Mouse (Mus musculus) brain, embryonic 14.5 days (tissue): ENCODE data around the gene Mpped1. TPM values are rescaled to one million over a fixed set of nuclear protein-coding genes. Genes with fewer than 3 reads are reported as not detected.
A peak's percentile ranks its signal among the peaks of the same experiment; 100 is the strongest.

Source experiments
- DNase-seq: peaks from one replicate; pipeline ENCODE4 v3.0.0-alpha.2; 2011; ENCODE audit warnings: low read depth
- CTCF ChIP-seq: fragments of 200-500 bp; IDR thresholded peaks from 2 replicates; pipeline ENCODE4 v1.5.1; 2012; ENCODE audit warnings: inconsistent platforms, mild to moderate bottlenecking, moderate library complexity, borderline replicate concordance; ENCODE audit not compliant: insufficient read depth, insufficient read length; ENCODE audit errors: extremely low read depth
- POLR2A ChIP-seq: fragments of 200-500 bp; IDR thresholded peaks from 2 replicates; pipeline ENCODE4 v1.6.1; 2012; ENCODE audit warnings: mild to moderate bottlenecking, inconsistent platforms, borderline replicate concordance; ENCODE audit not compliant: poor library complexity, insufficient read depth, insufficient read length, severe bottlenecking; ENCODE audit errors: extremely low read depth
- polyA plus RNA-seq: library from polyadenylated mRNA; depleted of rRNA; stranded (reverse); fragments of >200 nt; gene quantifications from 2 replicates; pipeline ENCODE4 v1.2.3, GENCODE M21; 2012

Gene Mpped1
- polyA plus RNA-seq, 1 experiment, result 51.5 TPM

- DNase-seq, result peak; percentile 85
- TF ChIP-seq POLR2A, result no peak
- TF ChIP-seq CTCF, result no peak
Measured at GRCm38 (mm10) chr15:83848193-83848592, 68.9 kb downstream of the Mpped1 start.

DNA sequence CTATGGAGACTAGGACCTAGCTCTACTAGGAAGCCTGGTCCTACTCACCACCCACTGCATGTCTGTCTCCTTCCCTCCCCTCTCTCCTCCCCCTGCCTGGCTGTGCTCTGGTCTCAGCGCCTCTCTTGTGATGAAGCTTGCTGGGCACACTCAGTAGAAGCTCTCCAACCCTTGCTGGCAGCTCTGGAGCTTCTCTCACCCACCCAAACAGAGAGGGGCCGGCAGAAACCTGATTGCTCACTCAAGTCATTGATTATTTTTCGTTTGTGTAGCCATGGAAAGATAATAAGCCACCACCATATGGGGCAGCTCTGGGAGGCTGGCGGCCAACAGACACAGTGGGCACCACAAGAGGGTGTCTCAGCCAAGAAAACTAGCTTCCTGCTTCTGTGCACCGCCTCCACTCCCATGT lies 74.1 kb downstream of the Mpped1 start:
- peak; percentile 46 for DNase-seq
- TF ChIP-seq POLR2A (no peak), CTCF (no peak)

GRCm38 (mm10) chr15:83857129-83857528 lies 77.9 kb downstream of the Mpped1 start:
- TF ChIP-seq CTCF, result peak; percentile 90
- TF ChIP-seq POLR2A, result no peak
- DNase-seq, result peak; percentile 58

- TF ChIP-seq CTCF (no peak), POLR2A (no peak)
- no peak for DNase-seq
Measured at GRCm38 (mm10) chr15:83865626-83866025, 86.4 kb downstream of the Mpped1 start.

- TF ChIP-seq POLR2A (no peak), CTCF (no peak)
- DNase-seq, result no peak
Measured at GRCm38 (mm10) chr15:83870936-83871335, 91.7 kb downstream of the Mpped1 start.

DNA sequence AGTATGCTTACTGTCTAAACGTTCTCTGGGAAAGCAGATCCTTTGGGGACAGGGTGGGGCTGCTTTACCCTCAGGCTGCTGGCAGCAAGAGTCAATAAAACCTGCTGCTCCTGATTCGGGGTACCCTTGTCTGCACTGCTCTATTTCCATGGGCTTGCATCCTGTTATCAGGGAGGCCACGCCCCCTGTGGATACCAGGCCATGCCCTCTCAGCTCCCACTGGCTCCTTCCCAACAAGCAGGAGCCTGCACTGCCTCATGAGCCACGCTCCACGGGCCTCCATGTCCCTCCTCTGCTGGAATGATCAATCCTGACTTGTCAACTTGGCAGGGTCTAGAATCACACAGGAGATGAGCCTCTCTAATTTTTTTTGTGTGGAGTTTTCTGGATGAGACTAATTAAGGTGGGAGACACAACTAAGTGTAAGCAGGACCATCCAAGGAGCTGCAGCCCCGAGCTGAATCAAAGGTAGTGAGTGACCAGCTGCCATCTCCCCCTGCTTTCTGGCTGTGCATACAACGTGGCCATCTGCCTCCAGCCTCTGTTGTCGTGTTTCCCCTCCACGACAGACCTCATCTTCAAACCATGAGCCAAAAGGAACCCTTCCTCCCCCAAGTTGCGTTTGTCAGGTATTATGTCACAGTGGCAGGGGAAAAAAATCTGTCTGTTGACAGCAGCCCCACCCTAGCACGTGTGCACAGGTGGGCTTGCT lies 98.0 kb downstream of the Mpped1 start:
- DNase-seq, result no peak
- no peak for TF ChIP-seq POLR2A
- TF ChIP-seq CTCF, result no peak

DNA sequence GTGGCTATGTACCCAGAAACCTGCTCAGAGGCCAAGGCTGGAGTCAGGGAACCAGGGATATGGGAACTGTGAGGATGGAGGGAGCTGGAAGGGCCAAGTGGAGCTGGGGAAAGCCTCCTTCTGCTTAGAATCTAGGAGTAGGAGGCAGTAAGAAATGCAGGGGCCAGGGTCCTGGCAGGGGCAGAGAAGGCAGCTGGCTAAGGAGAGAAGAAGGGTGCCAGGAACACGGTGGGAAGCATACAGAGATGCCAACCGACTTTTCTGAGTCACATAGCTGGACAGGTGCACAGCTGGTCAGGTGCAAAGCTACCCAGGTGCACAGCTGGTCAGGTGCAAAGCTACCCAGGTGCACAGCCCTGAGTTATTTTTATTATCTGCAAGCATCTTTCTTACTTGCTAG lies 98.6 kb downstream of the Mpped1 start:
- TF ChIP-seq POLR2A, result no peak
- no peak for TF ChIP-seq CTCF
- DNase-seq, result no peak

DNA sequence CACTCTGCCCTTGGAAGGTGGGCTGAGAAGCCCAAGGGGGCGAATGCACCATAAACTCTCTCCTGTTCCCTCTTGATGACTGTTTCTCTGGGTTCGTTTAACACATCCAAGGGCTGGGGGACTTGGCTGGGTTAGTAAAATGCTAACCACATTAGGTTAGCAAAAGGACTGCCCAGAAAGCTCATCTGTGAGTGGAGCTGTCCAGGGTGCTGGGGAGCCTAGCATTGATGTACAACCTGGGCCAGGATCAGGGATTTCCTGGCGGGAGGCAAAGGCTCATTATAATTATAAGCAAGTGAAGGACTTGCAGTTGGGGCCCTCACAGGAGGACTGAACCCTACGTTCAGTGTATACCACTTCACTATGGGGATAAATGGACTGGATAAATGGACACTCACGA lies 100.6 kb downstream of the Mpped1 start:
- peak; percentile 47 for DNase-seq
- no peak for TF ChIP-seq POLR2A
- no peak for TF ChIP-seq CTCF

- TF ChIP-seq POLR2A (no peak), CTCF (no peak)
- DNase-seq, result no peak
Measured at GRCm38 (mm10) chr15:83883821-83884220, 104.6 kb downstream of the Mpped1 start.

- no peak for TF ChIP-seq POLR2A
- TF ChIP-seq CTCF, result no peak
- peak; percentile 78 for DNase-seq
Measured at GRCm38 (mm10) chr15:83884291-83884690, 105.0 kb downstream of the Mpped1 start.

GRCm38 (mm10) chr15:83892871-83893270 lies 113.6 kb downstream of the Mpped1 start:
- no peak for TF ChIP-seq CTCF
- no peak for TF ChIP-seq POLR2A

GRCm38 (mm10) chr15:83894261-83894660 lies 115.0 kb downstream of the Mpped1 start:
- DNase-seq, result peak; percentile 60
- TF ChIP-seq CTCF (no peak), POLR2A (no peak)

More at GRCm38 (mm10) chr15:83892871-83893270, 113.6 kb downstream of the Mpped1 start:
- DNase-seq, result no peak

DNA sequence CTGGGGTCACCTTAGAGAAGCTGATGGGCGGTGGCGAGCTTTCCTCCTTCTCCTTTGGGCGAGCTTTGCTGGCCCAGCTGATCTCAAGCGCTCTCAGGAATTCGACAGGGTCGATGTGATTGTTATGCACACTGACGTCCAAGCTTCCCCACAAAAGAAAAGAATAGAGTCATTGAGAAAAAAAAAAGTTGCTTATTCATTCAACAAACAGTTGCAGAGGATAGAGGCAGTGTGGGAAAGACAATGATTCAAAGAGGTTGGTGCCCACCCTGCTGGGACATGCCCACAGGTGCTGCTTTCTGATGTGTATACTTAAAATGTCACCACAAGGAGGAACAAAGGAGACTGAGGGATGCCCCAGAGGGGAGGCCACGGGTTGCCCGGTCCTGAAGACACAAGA lies 116.7 kb downstream of the Mpped1 start:
- no peak for DNase-seq
- TF ChIP-seq CTCF (no peak), POLR2A (no peak)
